Mouse (Mus musculus): ENCODE results near the gene Numb. TPM values are rescaled to one million over a fixed set of nuclear protein-coding genes. Genes with fewer than 3 reads are reported as not detected.

Gene Numb
- total and polyA plus RNA-seq, 2 experiments from 2014 or later = 9.0 to 17.5 TPM

DNA sequence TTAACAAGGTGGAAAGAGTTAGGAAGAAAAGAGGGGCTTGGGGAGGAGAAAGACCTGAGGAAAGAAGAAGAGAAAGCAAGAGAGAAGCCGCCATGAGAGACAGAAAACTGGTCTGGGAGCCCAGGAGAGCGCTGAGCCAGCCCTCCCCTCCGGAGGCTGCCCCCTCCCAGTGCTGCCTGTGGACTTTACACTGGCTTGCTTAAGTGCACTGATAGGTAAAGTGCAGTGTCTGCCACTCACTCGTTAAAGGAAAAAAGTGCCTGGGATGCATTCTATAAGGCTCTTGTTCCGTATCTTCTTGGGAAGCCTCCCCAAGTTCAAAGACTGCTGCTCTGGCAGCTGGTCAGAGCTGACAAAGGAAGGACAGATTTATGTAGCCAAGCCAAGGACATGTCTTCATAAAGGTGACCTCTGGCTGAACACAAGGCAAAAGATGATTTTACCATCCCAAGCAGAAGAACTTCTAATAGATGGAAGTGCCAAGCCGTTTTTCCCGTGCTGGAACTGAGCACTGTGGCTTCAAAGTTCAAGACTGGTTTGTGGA lies 3.5 kb upstream of the Numb start:
- no peak overlapping the region for H3K4me2 ChIP-seq (ENCODE audit: low read depth, low read length, poor library complexity, severe bottlenecking)
- TF ChIP-seq CTCF (IDR thresholded peaks at IDR 0.05) = no peak
- H3K27ac ChIP-seq (ENCODE audit: low read depth, low read length) = no peak overlapping the region
- no peak for ATAC-seq (ENCODE audit: low FRiP score)
- no peak for DNase-seq (ENCODE audit: low spot score)
- no peak overlapping the region for H3K9ac ChIP-seq (replicated peaks; ENCODE audit: low read length, poor library complexity, severe bottlenecking)
- no peaks in the 10 kb centered on the region for H3K36me3 ChIP-seq (ENCODE audit: insufficient read depth, low read length)
- WGBS = 73% methylated on average over 7 of the region's 7 CpGs
- H3K9me3 ChIP-seq (ENCODE audit: low read length) = no peaks in the 10 kb centered on the region
- H3K4me3 ChIP-seq (ENCODE audit: low read depth, low read length) = no peak overlapping the region
- no peaks in the 10 kb centered on the region for H3K4me1 ChIP-seq (ENCODE audit: insufficient read depth, low read length)
- H3K27me3 ChIP-seq (ENCODE audit: insufficient read depth, low read length) = no peaks in the 10 kb centered on the region

DNA sequence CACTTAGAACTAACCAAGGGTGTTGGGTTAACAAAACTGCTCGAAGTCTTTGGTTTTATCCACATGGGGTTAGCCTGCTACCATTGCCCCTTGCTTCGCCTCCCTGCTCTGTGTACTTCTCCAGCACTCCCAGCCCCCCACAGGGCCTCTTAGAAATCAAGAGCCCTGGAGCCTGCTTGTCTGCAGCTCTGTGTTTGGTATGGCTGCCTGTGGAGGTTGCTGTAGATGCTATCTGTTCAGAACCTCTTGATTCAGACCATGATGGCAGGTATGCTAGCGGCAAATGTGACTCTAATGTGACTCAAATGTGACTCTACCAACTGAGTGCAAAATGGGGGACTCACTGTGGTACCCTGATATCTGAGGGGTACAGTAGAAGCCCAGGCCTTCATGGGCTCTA lies 2.6 kb upstream of the Numb start:
- Histone ChIP-seq H3K4me3 (ENCODE audit: low read depth, low read length) (no peak overlapping the region), H3K9ac (replicated peaks; ENCODE audit: low read length, poor library complexity, severe bottlenecking) (no peak overlapping the region), H3K4me2 (ENCODE audit: low read depth, low read length, poor library complexity, severe bottlenecking) (no peak overlapping the region), H3K4me1 (ENCODE audit: insufficient read depth, low read length) (no peaks in the 10 kb centered on the region), H3K9me3 (ENCODE audit: low read length) (no peaks in the 10 kb centered on the region), H3K27me3 (ENCODE audit: insufficient read depth, low read length) (no peaks in the 10 kb centered on the region), H3K36me3 (ENCODE audit: insufficient read depth, low read length) (no peaks in the 10 kb centered on the region), H3K27ac (ENCODE audit: low read depth, low read length) (no peak overlapping the region)
- DNase-seq (ENCODE audit: low spot score) = no peak
- no peak for ATAC-seq (ENCODE audit: low FRiP score)
- 63% methylated on average over 3 of the region's 3 CpGs for WGBS
- no peak for TF ChIP-seq CTCF (IDR thresholded peaks at IDR 0.05)

- ATAC-seq (ENCODE audit: low FRiP score) = no peak
- Histone ChIP-seq H3K9ac (replicated peaks; ENCODE audit: low read length, poor library complexity, severe bottlenecking) (no peak overlapping the region), H3K4me1 (ENCODE audit: insufficient read depth, low read length) (no peaks in the 10 kb centered on the region), H3K27me3 (ENCODE audit: insufficient read depth, low read length) (no peaks in the 10 kb centered on the region), H3K27ac (ENCODE audit: low read depth, low read length) (no peak overlapping the region), H3K36me3 (ENCODE audit: insufficient read depth, low read length) (no peaks in the 10 kb centered on the region), H3K4me3 (ENCODE audit: low read depth, low read length) (no peak overlapping the region), H3K9me3 (ENCODE audit: low read length) (no peaks in the 10 kb centered on the region), H3K4me2 (ENCODE audit: low read depth, low read length, poor library complexity, severe bottlenecking) (no peak overlapping the region)
- DNase-seq (ENCODE audit: low spot score) = no peak
- WGBS = 88% methylated on average over 1 of the region's 1 CpGs
- no peak for TF ChIP-seq CTCF (IDR thresholded peaks at IDR 0.05)
Measured at GRCm38 (mm10) chr12:83923486-83923859, 1.7 kb upstream of the Numb start.

DNA sequence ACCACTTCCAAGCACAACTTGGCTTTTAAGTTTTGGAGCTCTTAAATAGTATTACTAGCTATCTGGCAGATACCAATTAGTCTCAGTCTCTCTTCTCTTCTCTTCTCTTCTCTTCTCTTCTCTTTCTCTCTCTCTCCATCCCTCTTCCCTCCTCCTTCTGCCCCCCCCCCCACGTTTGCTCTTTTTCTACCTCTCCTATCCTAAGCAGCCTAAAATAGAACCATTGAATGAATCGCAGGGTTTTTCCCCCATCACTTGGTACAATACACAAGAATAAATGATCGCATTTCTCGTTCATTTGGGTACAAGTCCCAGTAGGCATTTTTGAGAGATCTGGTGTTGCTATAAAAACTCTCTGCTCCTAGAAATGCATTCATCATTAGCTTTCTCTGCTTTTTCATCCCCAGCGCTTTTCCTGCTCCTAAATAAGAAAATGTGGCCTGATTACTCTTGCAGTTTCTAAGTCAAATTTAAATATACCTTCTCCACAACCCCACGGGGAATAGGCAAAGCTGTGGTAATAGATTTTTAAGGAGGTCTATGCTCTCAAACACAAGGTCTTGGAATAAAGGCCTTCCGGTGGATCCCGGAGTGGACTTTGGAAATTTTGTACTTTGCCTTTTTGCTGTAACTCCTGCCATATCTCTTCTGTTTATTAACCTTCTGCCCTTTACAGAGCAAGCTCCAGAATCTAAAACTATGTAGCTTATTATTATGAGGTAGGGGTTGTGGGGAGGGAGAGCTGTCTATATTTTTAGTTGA lies 1.2 kb upstream of the Numb start:
- no peak overlapping the region for H3K27ac ChIP-seq (ENCODE audit: low read depth, low read length)
- TF ChIP-seq CTCF (IDR thresholded peaks at IDR 0.05) = no peak
- peak overlapping the region; percentile 93 for H3K4me3 ChIP-seq (ENCODE audit: low read depth, low read length)
- H3K9ac ChIP-seq (replicated peaks; ENCODE audit: low read length, poor library complexity, severe bottlenecking) = no peak overlapping the region
- DNase-seq (ENCODE audit: low spot score) (no peak), ATAC-seq (ENCODE audit: low FRiP score) (no peak)
- no peaks in the 10 kb centered on the region for H3K9me3 ChIP-seq (ENCODE audit: low read length)
- no peaks in the 10 kb centered on the region for H3K4me1 ChIP-seq (ENCODE audit: insufficient read depth, low read length)
- H3K4me2 ChIP-seq (ENCODE audit: low read depth, low read length, poor library complexity, severe bottlenecking) = peak overlapping the region; percentile 47
- WGBS = 34% methylated on average over 8 of the region's 8 CpGs
- no peaks in the 10 kb centered on the region for H3K27me3 ChIP-seq (ENCODE audit: insufficient read depth, low read length)
- no peaks in the 10 kb centered on the region for H3K36me3 ChIP-seq (ENCODE audit: insufficient read depth, low read length)

DNA sequence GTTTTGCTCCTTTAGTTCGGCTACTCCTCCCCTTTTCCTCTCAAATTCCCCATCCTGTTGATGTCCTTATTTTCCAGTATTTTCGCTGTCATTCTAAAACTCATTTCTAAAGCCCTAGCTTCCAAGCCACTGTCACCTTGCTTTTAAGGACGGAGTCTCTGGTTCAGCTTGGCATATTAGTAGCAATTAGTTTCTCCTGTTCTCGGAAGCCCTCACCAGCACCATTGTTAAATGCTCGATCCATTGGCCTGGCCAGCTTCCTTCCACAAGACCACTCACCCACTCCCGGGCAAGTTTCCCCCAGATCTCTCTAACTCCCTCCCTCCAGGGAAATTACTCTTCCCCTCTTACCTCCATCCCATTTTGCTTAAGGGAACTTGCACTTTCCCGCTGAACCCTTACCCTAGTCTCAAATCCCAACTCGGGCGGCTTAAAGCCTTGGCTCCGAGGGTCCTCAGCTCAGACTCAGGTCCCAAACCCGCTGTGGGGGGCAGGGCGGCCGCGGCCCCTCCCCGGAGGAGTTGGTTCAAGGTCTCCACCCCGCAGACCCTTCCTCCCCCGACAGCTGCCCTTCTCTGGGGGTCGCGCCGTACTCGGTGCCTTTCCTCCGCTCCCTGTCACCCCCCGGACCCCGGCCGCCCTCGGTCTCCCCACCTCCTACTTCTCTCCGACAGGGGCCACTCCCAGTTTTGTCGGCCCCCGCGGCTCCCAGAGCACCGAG lies 853 bp downstream of the Numb start:
- Histone ChIP-seq H3K27me3 (ENCODE audit: insufficient read depth, low read length) (no peaks in the 10 kb centered on the region), H3K27ac (ENCODE audit: low read depth, low read length) (peak overlapping the region; percentile 72; the same call in 1 of the 2 replicates), H3K9me3 (ENCODE audit: low read length) (no peaks in the 10 kb centered on the region), H3K4me3 (ENCODE audit: low read depth, low read length) (peak overlapping the region; percentile 93), H3K9ac (replicated peaks; ENCODE audit: low read length, poor library complexity, severe bottlenecking) (peak overlapping the region; percentile 59), H3K4me2 (ENCODE audit: low read depth, low read length, poor library complexity, severe bottlenecking) (peak overlapping the region; percentile 94), H3K4me1 (ENCODE audit: insufficient read depth, low read length) (no peaks in the 10 kb centered on the region), H3K36me3 (ENCODE audit: insufficient read depth, low read length) (no peaks in the 10 kb centered on the region)
- DNase-seq (ENCODE audit: low spot score) (peak; percentile 14), ATAC-seq (ENCODE audit: low FRiP score) (peak; percentile 1; the same call in 1 of the 2 replicates)
- WGBS = under 1% methylated on average over 29 of the region's 31 CpGs
- no peak for TF ChIP-seq CTCF (IDR thresholded peaks at IDR 0.05)

- Histone ChIP-seq H3K27ac (ENCODE audit: low read depth, low read length) (no peak overlapping the region), H3K4me3 (ENCODE audit: low read depth, low read length) (no peak overlapping the region), H3K9me3 (ENCODE audit: low read length) (no peaks in the 10 kb centered on the region), H3K4me1 (ENCODE audit: insufficient read depth, low read length) (no peaks in the 10 kb centered on the region), H3K4me2 (ENCODE audit: low read depth, low read length, poor library complexity, severe bottlenecking) (no peak overlapping the region), H3K27me3 (ENCODE audit: insufficient read depth, low read length) (no peaks in the 10 kb centered on the region), H3K36me3 (ENCODE audit: insufficient read depth, low read length) (no peaks in the 10 kb centered on the region), H3K9ac (replicated peaks; ENCODE audit: low read length, poor library complexity, severe bottlenecking) (no peak overlapping the region)
- ATAC-seq (ENCODE audit: low FRiP score) (no peak), DNase-seq (ENCODE audit: low spot score) (no peak)
- WGBS = 84% methylated on average over 9 of the region's 9 CpGs
- no peak for TF ChIP-seq CTCF (IDR thresholded peaks at IDR 0.05)
Measured at GRCm38 (mm10) chr12:83916884-83917283, 4.8 kb downstream of the Numb start.
